ENCODE assay signal across 8 mouse cellular contexts in the genomic region with DNA sequence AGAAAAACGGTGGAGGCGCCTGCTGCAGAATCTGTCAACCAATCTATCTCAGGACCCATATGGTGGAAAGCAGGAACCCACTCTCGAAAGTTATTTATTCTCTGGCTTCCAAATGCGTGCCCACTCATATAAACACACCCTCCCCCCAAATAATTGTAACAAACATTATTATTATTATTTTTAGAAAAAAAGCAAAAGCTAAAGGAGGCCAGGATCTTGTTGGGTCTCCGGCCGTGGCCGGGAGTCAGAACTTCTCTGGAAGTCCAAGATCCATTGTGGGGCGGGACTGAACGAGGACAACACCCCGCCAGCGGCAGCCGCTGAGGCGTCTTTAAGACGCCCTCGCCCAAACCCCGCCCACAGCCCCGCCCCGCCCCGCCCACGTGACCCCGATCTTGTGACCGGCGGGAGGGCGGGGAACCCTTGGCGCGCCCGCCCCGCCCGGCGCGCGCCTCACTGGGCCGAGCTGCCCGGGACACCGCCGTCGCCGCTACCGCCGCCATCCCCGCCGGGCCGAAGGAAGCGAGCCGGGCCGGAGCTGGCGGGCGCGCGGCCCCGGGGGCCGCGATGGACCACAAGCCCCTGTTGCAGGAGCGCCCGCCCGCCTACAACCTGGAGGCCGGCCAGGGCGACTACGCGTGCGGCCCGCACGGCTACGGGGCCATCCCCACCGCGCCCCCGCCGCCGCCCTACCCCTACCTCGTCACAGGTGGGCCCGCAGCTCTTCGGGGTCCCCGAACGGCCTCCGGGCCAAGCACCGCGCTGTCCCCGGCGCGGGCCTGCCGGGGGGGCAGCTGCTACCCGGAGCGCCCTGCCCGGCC. TPM values are rescaled to one million over a fixed set of nuclear protein-coding genes. Genes with fewer than 3 reads are reported as not detected.
DNase-seq lines count a peak whose midpoint lies in the region; ATAC-seq lines count a peak whose summit lies in the region.

No protein-coding gene starts in this region.

- H3K27me3 ChIP-seq in heart, embryonic 13.5 days (replicated peaks), result no peaks in the 10 kb centered on the region
- no peaks in the 10 kb centered on the region for H3K27me3 ChIP-seq in liver, embryonic 12.5 days (replicated peaks)
- no peaks in the 10 kb centered on the region for H3K27me3 ChIP-seq in splenic B cell, adult 2 months (ENCODE audit: control insufficient read depth, insufficient read depth, low read length, poor library complexity, severe bottlenecking)

- peak overlapping the region; percentile 89 for H3K27ac ChIP-seq in brown adipose tissue, adult 24 weeks (replicated peaks; ENCODE audit: low read depth, low read length)
- peak overlapping the region; percentile 97 for H3K27ac ChIP-seq in heart, embryonic 13.5 days (replicated peaks)
- H3K27ac ChIP-seq in liver, embryonic 12.5 days, result peak overlapping the region; percentile 87

- peak; percentile 60 to 75 for DNase-seq in CD8-positive naive resting alpha-beta T cell, adult 2 months (ENCODE audit: low read depth in 2 of 2, low spot score in 2 of 2)
- DNase-seq in kidney, postnatal 10 days, result peak; percentile 93
- DNase-seq in naive thymus-derived CD4-positive, alpha-beta T cell, adult 2 months (ENCODE audit: low read depth), result peak; percentile 90
- peak; percentile 92 for DNase-seq in splenic B cell, adult 2 months (ENCODE audit: low read depth, low spot score)

- 1% methylated on average over 71 of the region's 84 CpGs for WGBS in heart, embryonic 13.5 days
- under 1% methylated on average over 63 of the region's 84 CpGs for WGBS in liver, embryonic 12.5 days (ENCODE audit: insufficient replicate concordance)

- H3K36me3 ChIP-seq in heart, embryonic 13.5 days, result peaks cover 12% of the 10 kb centered on the region
- peaks cover 10% of the 10 kb centered on the region; the same call in 1 of the 2 replicates for H3K36me3 ChIP-seq in liver, embryonic 12.5 days
- no peaks in the 10 kb centered on the region for H3K36me3 ChIP-seq in splenic B cell, adult 2 months (ENCODE audit: control insufficient read depth, insufficient read depth, low read length, poor library complexity, severe bottlenecking)

- peak; percentile 83 for ATAC-seq in erythroid progenitor cell, adult 5-6 weeks (replicated peaks; ENCODE audit: low FRiP score, poor library complexity, severe bottlenecking)
- ATAC-seq in heart, embryonic 13.5 days (ENCODE audit: extremely low read depth, insufficient number of reproducible peaks, low FRiP score, low TSS enrichment), result peak; percentile 77
- ATAC-seq in liver, embryonic 12.5 days, result peak; percentile 86

- peak overlapping the region; percentile 96 for H3K4me3 ChIP-seq in brown adipose tissue, adult 24 weeks (ENCODE audit: insufficient read depth, low read depth, low read length)
- peak overlapping the region; percentile 98 for H3K4me3 ChIP-seq in heart, embryonic 13.5 days
- peak overlapping the region; percentile 91 for H3K4me3 ChIP-seq in liver, embryonic 12.5 days

- peak overlapping the region; percentile 100 for H3K9ac ChIP-seq in heart, embryonic 13.5 days
- peak overlapping the region; percentile 97 for H3K9ac ChIP-seq in liver, embryonic 12.5 days

- H3K4me1 ChIP-seq in brown adipose tissue, adult 24 weeks (ENCODE audit: control insufficient read depth, insufficient read depth, insufficient read length, low read length), result peaks cover 29% of the 10 kb centered on the region
- peaks cover 46% of the 10 kb centered on the region for H3K4me1 ChIP-seq in heart, embryonic 13.5 days
- peaks cover 53% of the 10 kb centered on the region for H3K4me1 ChIP-seq in liver, embryonic 12.5 days

- peak overlapping the region; percentile 94 for H3K4me2 ChIP-seq in heart, embryonic 13.5 days
- peak overlapping the region; percentile 100 for H3K4me2 ChIP-seq in liver, embryonic 12.5 days

- no peaks in the 10 kb centered on the region for H3K9me3 ChIP-seq in heart, embryonic 13.5 days
- peaks cover 3% of the 10 kb centered on the region; the same call in 1 of the 2 replicates for H3K9me3 ChIP-seq in liver, embryonic 12.5 days (replicated peaks)

RNA-seq across cellular contexts. Expression of a gene that starts 10.8 kb away (rescaled TPM):
- polyA plus RNA-seq in brown adipose tissue, adult 24 weeks (2012; ENCODE audit: insufficient read depth, insufficient read length, missing spikeins), result 230 and 282 TPM in 2 replicates
- total RNA-seq in erythroid progenitor cell, adult 5-6 weeks (2015; ENCODE audit: low replicate concordance), result 20.1 and 20.5 TPM in 2 replicates
- total RNA-seq in erythroid progenitor cell, adult 5-6 weeks (2017; ENCODE audit: low replicate concordance), result 3.0 and 4.9 TPM in 2 replicates
- 126 and 137 TPM in 2 replicates for polyA plus RNA-seq in heart, embryonic 13.5 days (2015; fragmentation: Nextera tagmentation; extraction: Ambion mirVana)
- polyA plus RNA-seq in liver, embryonic 12.5 days (2016; fragmentation: Nextera tagmentation; extraction: Ambion mirVana), result 37.7 and 40.3 TPM in 2 replicates

RNA-seq across cellular contexts. Expression of a gene that starts 31.6 kb away (rescaled TPM):
- polyA plus RNA-seq in brown adipose tissue, adult 24 weeks (2012; ENCODE audit: insufficient read depth, insufficient read length, missing spikeins), result 25.9 and 41.4 TPM in 2 replicates
- total RNA-seq in erythroid progenitor cell, adult 5-6 weeks (2015; ENCODE audit: low replicate concordance), result 2.9 and 8.3 TPM in 2 replicates
- total RNA-seq in erythroid progenitor cell, adult 5-6 weeks (2017; ENCODE audit: low replicate concordance), result 2.1 and 6.2 TPM in 2 replicates
- polyA plus RNA-seq in heart, embryonic 13.5 days (2015; fragmentation: Nextera tagmentation; extraction: Ambion mirVana), result 14.7 and 15.3 TPM in 2 replicates
- polyA plus RNA-seq in liver, embryonic 12.5 days (2016; fragmentation: Nextera tagmentation; extraction: Ambion mirVana), result 4.8 TPM in 2 replicates

Comparison
In these comparisons a context has a peak if more than half of its experiments do, and no peak if none do; other contexts are left out.
1. Peak in every context shown above with its lines: DNase-seq, ATAC-seq, H3K4me3 ChIP-seq and H3K27ac ChIP-seq.